Mouse (Mus musculus) cortical plate, adult 2 months (tissue): ENCODE data around the gene 1700029P11Rik.

Experiments used
- CTCF ChIP-seq: fragments of 200-500 bp; IDR thresholded peaks from 2 replicates; pipeline ENCODE4 v1.5.1; 2011; ENCODE audit warnings: mild to moderate bottlenecking, control low read depth, low read length; ENCODE audit not compliant: insufficient read depth; ENCODE audit errors: extremely low read depth
- POLR2A ChIP-seq: fragments of 200-500 bp; IDR thresholded peaks from 2 replicates; pipeline ENCODE4 v1.6.1; 2011; ENCODE audit warnings: mild to moderate bottlenecking, low read length, control low read depth; ENCODE audit not compliant: insufficient read depth; ENCODE audit errors: extremely low read depth

- TF ChIP-seq CTCF: no peak
- peak; percentile 24; the same call in 1 of the 2 replicates for TF ChIP-seq POLR2A
These were observed 30.7 kb upstream of the 1700029P11Rik start for GRCm38 (mm10) chr15:81949476-81950131.
